In genomic region chrX:48106226-48106625, GRCm38 (mm10) we compare ENCODE assay signal across 14 mouse cellular contexts. TPM values are rescaled to one million over a fixed set of nuclear protein-coding genes. Genes with fewer than 3 reads are reported as not detected.
A peak's percentile ranks its signal among the peaks of the same experiment; 100 is the strongest.
DNase-seq lines count a peak whose midpoint lies in the region; ATAC-seq and TF ChIP-seq lines count a peak whose summit lies in the region.
"Had no signal": no experiment of that assay in that cellular context is flagged by ENCODE, and none has a peak within 500 bp of the region (broad histone marks: within the 10 kb centered on the region; RNA-seq: fewer than 3 reads in every experiment).

No protein-coding gene starts in this region.

- DNase-seq in gastrocnemius, adult 18-20 months (ENCODE audit: low spot score), result peak; percentile 16
- no peak for DNase-seq in gastrocnemius, adult 8-10 months (ENCODE audit: low spot score in 2 of 2)
- peak; percentile 19 to 70 for DNase-seq in lung, adult 18-20 months
- DNase-seq in lung, postnatal 14 days, result no peak
- DNase-seq in testis, postnatal 14 days (ENCODE audit: low spot score), result peak; percentile 41
- no peak for DNase-seq in hindbrain, postnatal 0 days (ENCODE audit: low spot score)
- no peak for DNase-seq in urinary bladder, postnatal 4 days (ENCODE audit: low spot score in 2 of 2)
- DNase-seq: cerebellum, postnatal 25 days had no signal

- ATAC-seq in hematopoietic stem cell, adult 5-6 weeks (replicated peaks in 1 of 2; ENCODE audit: insufficient read depth in 1 of 2, low FRiP score in 2 of 2, low TSS enrichment in 1 of 2, low read depth in 1 of 2, poor library complexity in 2 of 2, severe bottlenecking in 2 of 2), result peak; percentile 62 to 72; a peak in 2 of 4 replicates
- ATAC-seq in hindbrain, postnatal 0 days, result no peak
- ATAC-seq: Patski had no signal

- 82% methylated on average over 3 of the region's 3 CpGs for WGBS in hindbrain, postnatal 0 days

- H3K4me3 ChIP-seq in hindbrain, postnatal 0 days (ENCODE audit: low read length), result no peak overlapping the region
- H3K4me3 ChIP-seq: hindbrain, embryonic 10.5 days; liver, embryonic 15.5 days; midbrain, embryonic 12.5 days; neural tube, embryonic 12.5 days had no signal

- H3K27ac ChIP-seq in hindbrain, postnatal 0 days, result no peak overlapping the region
- H3K27ac ChIP-seq: hindbrain, embryonic 10.5 days; liver, embryonic 15.5 days; midbrain, embryonic 12.5 days; neural tube, embryonic 12.5 days had no signal

- no peaks in the 10 kb centered on the region for H3K36me3 ChIP-seq in hindbrain, postnatal 0 days (ENCODE audit: insufficient read depth, low read length)
- H3K36me3 ChIP-seq: hindbrain, embryonic 10.5 days; liver, embryonic 15.5 days; midbrain, embryonic 12.5 days; neural tube, embryonic 12.5 days had no signal

- H3K4me2 ChIP-seq in hindbrain, postnatal 0 days (ENCODE audit: low read depth, low read length), result no peak overlapping the region
- H3K4me2 ChIP-seq: liver, embryonic 15.5 days; midbrain, embryonic 12.5 days; neural tube, embryonic 12.5 days had no signal

- H3K4me1 ChIP-seq in hindbrain, postnatal 0 days (ENCODE audit: insufficient read depth, low read length), result no peaks in the 10 kb centered on the region
- H3K4me1 ChIP-seq: hindbrain, embryonic 10.5 days; liver, embryonic 15.5 days; midbrain, embryonic 12.5 days; neural tube, embryonic 12.5 days had no signal

- H3K9me3 ChIP-seq in hindbrain, postnatal 0 days (ENCODE audit: low read length), result no peaks in the 10 kb centered on the region
- H3K9me3 ChIP-seq: hindbrain, embryonic 10.5 days; liver, embryonic 15.5 days; midbrain, embryonic 12.5 days; neural tube, embryonic 12.5 days had no signal

- no peaks in the 10 kb centered on the region for H3K27me3 ChIP-seq in hindbrain, postnatal 0 days (ENCODE audit: insufficient read depth, low read length)
- H3K27me3 ChIP-seq: liver, embryonic 15.5 days; midbrain, embryonic 12.5 days; neural tube, embryonic 12.5 days had no signal

- TF ChIP-seq CTCF in hindbrain, postnatal 0 days (IDR thresholded peaks at IDR 0.05; ENCODE audit: low read depth), result no peak

- no peak overlapping the region for H3K9ac ChIP-seq in hindbrain, postnatal 0 days (replicated peaks; ENCODE audit: low read length)
- H3K9ac ChIP-seq: liver, embryonic 15.5 days; midbrain, embryonic 12.5 days; neural tube, embryonic 12.5 days had no signal

RNA-seq across cellular contexts. Expression of gene Xpnpep2, which starts 2.3 kb away (rescaled TPM):
- total RNA-seq in gastrocnemius, adult 18-20 months (2021), result under 1 TPM; 0.31 to 0.82 TPM
- under 1 TPM; 0.34 to 0.40 (median 0.37) TPM for total RNA-seq in gastrocnemius, adult 8-10 months (2022)
- total RNA-seq in hematopoietic stem cell, adult 5-6 weeks (2017), result 0.25 TPM in 1 of 2 replicates, not detected in the other
- 6.8 TPM in 1 of 2 replicates, not detected in the other for total RNA-seq in hindbrain, postnatal 0 days (2014; rRNA removed)
- polyA plus RNA-seq in hindbrain, postnatal 0 days (2015; fragmentation: Nextera tagmentation; extraction: Ambion mirVana), result 0.51 and 1.0 TPM in 2 replicates

RNA-seq across cellular contexts. Expression of gene Sash3, which starts 40.0 kb away (rescaled TPM):
- under 1 TPM; 0.11 to 0.31 TPM for total RNA-seq in gastrocnemius, adult 18-20 months (2021)
- under 1 TPM in 3 of 4 experiments, not detected in 1; 0.10 to 0.46 (median 0.18) TPM for total RNA-seq in gastrocnemius, adult 8-10 months (2022)
- total RNA-seq in hematopoietic stem cell, adult 5-6 weeks (2017), result 126 and 139 TPM in 2 replicates
- 0.86 and 1.5 TPM in 2 replicates for total RNA-seq in hindbrain, postnatal 0 days (2014; rRNA removed)
- 0.81 and 1.1 TPM in 2 replicates for polyA plus RNA-seq in hindbrain, postnatal 0 days (2015; fragmentation: Nextera tagmentation; extraction: Ambion mirVana)
- polyA plus RNA-seq: Patski had no signal

Comparison
In these comparisons a context has a peak if more than half of its experiments do, and no peak if none do; other contexts are left out.
1. DNase-seq: peak in gastrocnemius, adult 18-20 months (single experiment), lung, adult 18-20 months (2 of 2) and testis, postnatal 14 days (single experiment); none in gastrocnemius, adult 8-10 months (0 of 2), lung, postnatal 14 days (single experiment), hindbrain, postnatal 0 days (single experiment) and urinary bladder, postnatal 4 days (0 of 2).
2. RNA of gene Sash3, which starts 40.0 kb away (total RNA-seq): 126 to 139 TPM in hematopoietic stem cell, adult 5-6 weeks; 0.86 to 1.5 TPM in hindbrain, postnatal 0 days, 0.11 to 0.31 TPM in gastrocnemius, adult 18-20 months and 0.10 to 0.46 TPM in gastrocnemius, adult 8-10 months; every median in the first group is over 10 times any median in the second.